Mouse (Mus musculus): ENCODE measurements around the gene Plekha3. TPM values are rescaled to one million over a fixed set of nuclear protein-coding genes. Genes with fewer than 3 reads are reported as not detected.

The Plekha3 gene
- total RNA-seq (2023) = 37.6 TPM

DNA sequence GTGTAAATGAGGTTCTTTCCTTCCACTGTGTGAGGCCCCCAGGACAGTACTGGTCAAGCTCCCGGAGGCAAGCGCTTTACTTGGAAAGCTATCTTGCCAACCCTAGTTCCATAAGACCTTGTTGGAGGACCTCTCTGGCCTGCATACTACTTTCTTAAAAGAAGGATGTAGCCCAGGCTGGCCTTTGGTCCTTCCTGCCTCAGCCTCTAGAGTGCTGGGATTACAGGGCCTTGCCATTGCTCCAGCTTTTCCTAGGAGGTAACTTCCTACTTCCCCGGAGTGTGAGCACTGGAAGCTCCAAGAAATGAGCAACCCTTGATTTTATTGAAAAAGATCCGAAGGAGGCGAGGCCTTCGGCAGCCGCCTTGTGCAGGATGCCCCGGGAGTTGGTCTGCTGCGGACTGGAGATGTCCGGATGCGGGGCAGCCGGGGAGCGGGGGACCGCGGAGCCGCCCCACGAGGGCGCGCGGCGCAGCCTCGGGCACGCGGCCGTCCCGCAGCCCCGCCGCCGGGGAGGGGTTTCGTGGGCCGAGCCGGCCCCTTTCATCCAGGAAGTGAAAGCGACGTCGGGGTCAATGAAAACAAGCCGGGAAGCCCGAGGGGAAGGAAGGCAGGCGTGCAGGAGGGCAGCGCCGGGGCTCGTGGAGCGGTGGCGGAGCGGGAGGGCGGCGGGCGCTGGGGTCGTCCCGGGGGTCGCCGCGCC, at the start of gene Plekha3:
Plekha3 (plus strand) TSS at position 557 of the 703 bp plus-strand sequence.

GRCm38 (mm10) chr2:76647883-76648570, 27.1 kb upstream of the Plekha3 start, which contains the start of the genes Prkra and Pjvk:
Prkra (minus strand) TSS chr2:76648015.
Pjvk (plus strand) TSS chr2:76648476.

DNA sequence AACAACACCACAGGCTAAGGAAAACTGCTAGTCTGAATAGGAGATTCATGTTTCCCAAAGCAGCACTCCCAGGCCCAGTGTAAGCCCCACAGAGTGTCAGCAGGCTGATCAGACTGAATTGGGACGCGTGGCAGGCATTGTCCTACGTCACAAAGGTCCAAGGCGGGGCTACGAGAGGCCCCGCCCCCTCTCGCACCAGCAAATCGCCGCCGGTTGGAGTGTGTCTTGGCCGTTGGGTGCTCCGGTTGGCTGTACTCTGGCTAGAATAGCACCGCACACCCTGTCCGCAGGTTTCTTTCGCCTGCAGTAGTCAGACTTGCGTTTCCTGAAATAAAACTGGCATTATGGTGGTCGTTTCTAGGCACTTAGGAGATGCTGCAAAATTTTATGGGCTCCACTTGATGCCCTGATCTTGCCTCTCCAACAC, 2.1 kb upstream of the Plekha3 start, which contains the start of gene Fkbp7:
Fkbp7 (minus strand) TSS at position 151 of the 427 bp plus-strand sequence.

Other genes with a start within 250 kb of the Plekha3 start
- 2.1 TPM for gene Prkra, start 27.3 kb upstream of the Plekha3 start, total RNA-seq (2023)
- not detected for gene Pjvk, start 26.8 kb upstream of the Plekha3 start, total RNA-seq (2023)
- gene Fkbp7, start 2.2 kb upstream of the Plekha3 start, total RNA-seq (2023) = 7.3 TPM

All from CD8-positive naive resting alpha-beta T cell, adult 57 days (primary cell).